Mouse (Mus musculus) forebrain, embryonic 15.5 days (tissue): ENCODE measurements at regions not wholly inside any gene's neighbourhood (a gene's known extent, or its start where the extent isn't known, plus 50 kb on each side); places are given as distances from the start of the nearest gene placed in this dataset.

Source experiments
- ATAC-seq: fragments of 200-750 bp; cut with Nextera tagmentation; replicated peaks from 2 replicates; pipeline ENCODE4 v1.8.0; 2017; ENCODE audit warnings: mild to moderate bottlenecking, moderate TSS enrichment, moderate library complexity
- H3K27ac ChIP-seq: fragments of 300-500 bp; sonication (generic); replicated peaks from 2 replicates; pipeline ENCODE4 v1.5.1; 2015; ENCODE audit warnings: mild to moderate bottlenecking, inconsistent platforms
- H3K27me3 ChIP-seq: fragments of 300-500 bp; sonication (generic); 2 replicates; pipeline ENCODE4 v1.6.1; 2015; ENCODE audit warnings: inconsistent platforms
- H3K36me3 ChIP-seq: fragments of 300-500 bp; sonication (generic); 2 replicates; pipeline ENCODE4 v1.6.1; 2015; ENCODE audit warnings: mild to moderate bottlenecking, inconsistent platforms
- H3K4me1 ChIP-seq: fragments of 300-500 bp; sonication (generic); 2 replicates; pipeline ENCODE4 v1.6.1; 2015; ENCODE audit warnings: inconsistent platforms
- H3K4me2 ChIP-seq: fragments of 300-500 bp; sonication (generic); replicated peaks from 2 replicates; pipeline ENCODE4 v1.6.1; 2015; ENCODE audit warnings: mild to moderate bottlenecking, inconsistent platforms
- H3K4me3 ChIP-seq: fragments of 300-500 bp; sonication (generic); 2 replicates; pipeline ENCODE4 v1.5.1; 2015; ENCODE audit warnings: mild to moderate bottlenecking, inconsistent platforms
- H3K9ac ChIP-seq: fragments of 300-500 bp; sonication (generic); replicated peaks from 2 replicates; pipeline ENCODE4 v1.6.1; 2015; ENCODE audit warnings: mild to moderate bottlenecking, inconsistent platforms
- H3K9me3 ChIP-seq: fragments of 300-500 bp; sonication (generic); 2 replicates; pipeline ENCODE4 v1.6.1; 2016; ENCODE audit warnings: inconsistent platforms
- WGBS: fragments of 180-500 bp; shearing (Covaris S2); methylation state at CpG from one replicate; pipeline ENCODE4 v1.1.7; 2015; ENCODE audit warnings: mixed read lengths; 5-methylcytosine and 5-hydroxymethylcytosine counted together

GRCm38 (mm10) chr5:101538410-101539253 lies 126.2 kb downstream of the Nkx6-1 start:
- WGBS, result 1% methylated on average over 24 of the region's 24 CpGs
- H3K4me2 ChIP-seq, result no peak overlapping the region; the same call in 1 of the 2 replicates
- no peak for ATAC-seq

GRCm38 (mm10) chr5:101537518-101538380 lies 127.0 kb downstream of the Nkx6-1 start:
- Histone ChIP-seq H3K27me3 (peaks cover 91% of the 10 kb centered on the region), H3K4me2 (no peak overlapping the region; the same call in 1 of the 2 replicates), H3K9me3 (no peaks in the 10 kb centered on the region), H3K27ac (no peak overlapping the region), H3K36me3 (no peaks in the 10 kb centered on the region), H3K4me1 (peaks cover 14% of the 10 kb centered on the region), H3K9ac (no peak overlapping the region), H3K4me3 (no peak overlapping the region)
- no peak for ATAC-seq
- under 1% methylated on average over 23 of the region's 23 CpGs for WGBS

More at GRCm38 (mm10) chr5:101538410-101539253, 126.2 kb downstream of the Nkx6-1 start:
- Histone ChIP-seq H3K4me3 (no peak overlapping the region), H3K4me1 (peaks cover 17% of the 10 kb centered on the region), H3K36me3 (no peaks in the 10 kb centered on the region), H3K27ac (no peak overlapping the region), H3K9me3 (no peaks in the 10 kb centered on the region), H3K9ac (no peak overlapping the region), H3K27me3 (peaks cover 91% of the 10 kb centered on the region)

- H3K9me3 ChIP-seq, result no peaks in the 10 kb centered on the region
- no peak overlapping the region for H3K27ac ChIP-seq
- peaks cover 90% of the 10 kb centered on the region for H3K27me3 ChIP-seq
- H3K9ac ChIP-seq, result no peak overlapping the region
- peaks cover 14% of the 10 kb centered on the region for H3K4me1 ChIP-seq
- no peak for ATAC-seq
- no peak overlapping the region for H3K4me3 ChIP-seq
- no peaks in the 10 kb centered on the region for H3K36me3 ChIP-seq
- 59% methylated on average over 5 of the region's 5 CpGs for WGBS
- no peak overlapping the region for H3K4me2 ChIP-seq
These were observed 129.3 kb downstream of the Nkx6-1 start for GRCm38 (mm10) chr5:101535451-101535850.

DNA sequence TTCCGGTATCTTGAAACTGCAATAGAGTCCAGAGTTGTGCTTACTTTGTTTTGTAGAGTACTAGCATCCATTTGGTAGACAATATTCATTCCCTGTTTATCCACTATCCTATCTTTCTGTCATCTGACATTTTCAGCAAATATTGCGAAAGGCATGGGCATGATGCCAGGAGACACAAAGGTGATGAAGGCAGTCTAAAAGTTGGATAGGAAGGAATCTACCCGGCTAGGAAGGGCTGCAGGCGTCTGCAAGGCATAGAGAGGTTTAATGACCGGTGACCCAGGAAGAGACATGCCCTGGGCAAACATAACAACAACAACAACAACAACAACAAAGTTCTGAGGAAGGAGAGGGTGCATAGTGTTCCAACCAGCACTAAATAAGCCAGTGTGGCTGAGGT lies 139.4 kb downstream of the Nkx6-1 start:
- Histone ChIP-seq H3K27me3 (peaks cover 91% of the 10 kb centered on the region), H3K4me3 (no peak overlapping the region), H3K27ac (no peak overlapping the region), H3K9me3 (no peaks in the 10 kb centered on the region), H3K4me1 (peaks cover 13% of the 10 kb centered on the region), H3K4me2 (no peak overlapping the region), H3K36me3 (no peaks in the 10 kb centered on the region), H3K9ac (no peak overlapping the region)
- WGBS, result 51% methylated on average over 5 of the region's 5 CpGs
- ATAC-seq, result no peak

- H3K27me3 ChIP-seq, result peaks cover 88% of the 10 kb centered on the region
- H3K27ac ChIP-seq, result no peak overlapping the region
- no peaks in the 10 kb centered on the region for H3K9me3 ChIP-seq
- H3K36me3 ChIP-seq, result no peaks in the 10 kb centered on the region
- H3K4me1 ChIP-seq, result peaks cover 13% of the 10 kb centered on the region
- H3K4me3 ChIP-seq, result no peak overlapping the region
- no peak overlapping the region for H3K4me2 ChIP-seq
- ATAC-seq, result no peak
- no peak overlapping the region for H3K9ac ChIP-seq
- WGBS, result under 1% methylated on average over 4 of the region's 4 CpGs
These were observed 140.1 kb downstream of the Nkx6-1 start for GRCm38 (mm10) chr5:101524670-101525069.

- peaks cover 86% of the 10 kb centered on the region for H3K27me3 ChIP-seq
These were observed 140.9 kb downstream of the Nkx6-1 start for GRCm38 (mm10) chr5:101523902-101524301.

GRCm38 (mm10) chr5:101523490-101523889 lies 141.3 kb downstream of the Nkx6-1 start:
- H3K9me3 ChIP-seq, result no peaks in the 10 kb centered on the region
- H3K27me3 ChIP-seq, result peaks cover 85% of the 10 kb centered on the region
- no peaks in the 10 kb centered on the region for H3K36me3 ChIP-seq
- H3K9ac ChIP-seq, result no peak overlapping the region
- H3K27ac ChIP-seq, result no peak overlapping the region
- H3K4me1 ChIP-seq, result peaks cover 20% of the 10 kb centered on the region
- 14% methylated on average over 7 of the region's 7 CpGs for WGBS
- no peak overlapping the region for H3K4me3 ChIP-seq
- peak overlapping the region; percentile 16; the same call in 1 of the 2 replicates for H3K4me2 ChIP-seq
- no peak for ATAC-seq

More at GRCm38 (mm10) chr5:101523902-101524301, 140.9 kb downstream of the Nkx6-1 start:
- WGBS, result 1% methylated on average over 7 of the region's 7 CpGs
- H3K4me1 ChIP-seq, result peaks cover 17% of the 10 kb centered on the region
- H3K36me3 ChIP-seq, result no peaks in the 10 kb centered on the region
- H3K9me3 ChIP-seq, result no peaks in the 10 kb centered on the region
- H3K4me3 ChIP-seq, result no peak overlapping the region
- H3K27ac ChIP-seq, result no peak overlapping the region
- ATAC-seq, result peak; percentile 83
- peak overlapping the region; percentile 16; the same call in 1 of the 2 replicates for H3K4me2 ChIP-seq
- no peak overlapping the region for H3K9ac ChIP-seq

DNA sequence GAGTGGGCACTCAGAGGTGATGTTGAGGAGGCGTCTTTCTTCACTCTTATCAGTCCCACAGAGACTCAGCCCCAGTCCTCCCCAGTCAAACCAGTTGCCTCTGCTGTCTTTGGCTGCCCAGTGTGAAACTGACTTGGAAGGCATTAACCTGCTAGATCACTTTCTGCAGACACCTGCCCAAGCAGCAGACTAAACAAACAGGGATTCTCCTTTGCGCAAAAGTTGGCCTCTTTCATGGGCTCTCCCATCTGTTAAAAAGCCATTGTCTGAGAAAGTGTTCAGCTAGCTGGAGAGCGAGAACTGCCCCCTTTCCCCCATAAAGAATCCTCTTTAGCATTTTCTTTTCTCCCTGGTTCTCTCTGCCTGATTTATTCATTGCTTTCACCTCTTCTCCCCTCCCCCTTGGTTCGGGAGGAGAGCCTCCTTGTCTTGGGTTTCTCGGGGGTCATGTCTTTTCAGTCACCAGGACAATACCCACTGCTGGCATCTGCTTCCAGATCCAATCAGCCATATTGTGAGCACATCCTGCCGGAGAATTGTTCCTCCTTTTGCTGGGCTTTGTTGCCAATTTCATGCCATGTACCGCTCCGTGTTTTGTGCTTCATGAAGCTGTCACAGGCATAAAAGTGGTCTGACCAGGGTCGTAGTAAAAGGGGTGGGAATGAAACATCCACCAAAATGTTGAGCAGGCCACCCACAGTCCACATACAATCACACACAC lies 143.7 kb downstream of the Nkx6-1 start:
- H3K4me3 ChIP-seq, result no peak overlapping the region
- no peaks in the 10 kb centered on the region for H3K36me3 ChIP-seq
- H3K9ac ChIP-seq, result no peak overlapping the region
- H3K27me3 ChIP-seq, result peaks cover 75% of the 10 kb centered on the region
- WGBS, result 4% methylated on average over 9 of the region's 9 CpGs
- H3K27ac ChIP-seq, result no peak overlapping the region
- no peak overlapping the region for H3K4me2 ChIP-seq
- no peak for ATAC-seq
- H3K9me3 ChIP-seq, result no peaks in the 10 kb centered on the region
- peaks cover 20% of the 10 kb centered on the region for H3K4me1 ChIP-seq

DNA sequence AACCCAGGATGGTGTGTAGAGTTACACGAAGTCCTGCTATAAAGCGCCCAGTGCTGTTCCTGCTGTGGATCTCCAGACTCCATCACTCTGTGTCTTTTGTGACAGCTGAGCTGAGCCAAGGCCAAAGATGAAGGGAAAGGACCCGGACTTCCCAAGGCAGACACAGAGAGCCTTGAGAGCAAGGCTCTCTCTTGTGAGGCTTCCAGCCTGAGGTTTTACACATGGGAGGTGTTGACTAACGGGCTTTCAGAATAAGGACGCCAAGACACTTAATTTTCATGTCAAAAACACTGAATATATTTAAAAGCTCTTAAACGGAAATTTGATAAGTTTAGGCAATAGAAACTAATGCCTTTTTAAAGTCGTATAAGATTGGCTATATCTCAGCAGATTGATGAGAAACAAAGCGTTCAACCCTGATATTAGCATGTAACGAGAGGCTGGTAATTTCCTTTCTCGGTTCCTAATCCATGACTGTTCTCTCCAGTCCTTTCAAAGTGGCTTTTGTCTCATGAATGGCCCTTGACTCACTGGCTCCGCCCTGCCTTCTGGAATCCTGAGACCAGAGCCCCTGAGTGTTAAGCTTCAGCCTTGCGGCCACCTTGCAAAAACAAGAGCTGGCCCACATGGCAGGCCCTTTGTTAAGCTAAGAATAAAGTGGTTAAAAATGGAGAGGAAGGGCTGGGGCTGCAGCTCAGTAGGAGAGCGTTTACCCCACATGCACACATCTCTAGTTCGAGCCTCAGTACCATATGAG lies 145.8 kb downstream of the Nkx6-1 start:
- no peaks in the 10 kb centered on the region for H3K9me3 ChIP-seq
- no peak overlapping the region for H3K9ac ChIP-seq
- no peak overlapping the region for H3K4me2 ChIP-seq
- 7% methylated on average over 14 of the region's 14 CpGs for WGBS
- peaks cover 20% of the 10 kb centered on the region for H3K4me1 ChIP-seq
- H3K36me3 ChIP-seq, result no peaks in the 10 kb centered on the region
- H3K27ac ChIP-seq, result no peak overlapping the region
- ATAC-seq, result no peak
- H3K27me3 ChIP-seq, result peaks cover 66% of the 10 kb centered on the region
- no peak overlapping the region for H3K4me3 ChIP-seq

DNA sequence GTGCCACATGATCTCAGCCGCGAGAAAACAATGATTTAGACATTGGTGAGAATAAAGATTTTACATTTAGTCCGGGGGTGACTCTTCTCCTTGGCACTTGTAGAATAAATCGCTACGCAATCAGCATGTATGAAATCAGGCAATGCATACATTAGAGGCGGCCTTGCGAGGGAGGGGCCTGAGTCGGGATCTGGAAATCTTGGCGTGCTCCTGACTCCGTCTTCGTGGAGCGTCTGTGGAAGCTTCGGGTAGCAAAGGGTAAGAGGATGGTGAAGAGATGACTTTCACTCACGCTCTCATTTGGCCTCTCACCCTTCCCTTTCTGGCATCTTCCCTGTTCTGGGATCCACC lies 167.1 kb downstream of the Nkx6-1 start:
- 85% methylated on average over 14 of the region's 14 CpGs for WGBS
- H3K9ac ChIP-seq, result no peak overlapping the region
- ATAC-seq, result no peak
- no peaks in the 10 kb centered on the region for H3K36me3 ChIP-seq
- no peaks in the 10 kb centered on the region for H3K27me3 ChIP-seq
- H3K27ac ChIP-seq, result no peak overlapping the region
- H3K4me3 ChIP-seq, result no peak overlapping the region
- no peak overlapping the region for H3K4me2 ChIP-seq
- no peaks in the 10 kb centered on the region for H3K9me3 ChIP-seq
- 0 out of 2 replicates have a peak, but pooled peaks cover 7% of the 10 kb centered on the region for H3K4me1 ChIP-seq
